Mouse (Mus musculus): ENCODE results near the gene Cux2. TPM values are rescaled to one million over a fixed set of nuclear protein-coding genes. Genes with fewer than 3 reads are reported as not detected.

Cux2 gene
- total and polyA plus RNA-seq, 3 experiments: 0.17 TPM; not detected in 2

DNA sequence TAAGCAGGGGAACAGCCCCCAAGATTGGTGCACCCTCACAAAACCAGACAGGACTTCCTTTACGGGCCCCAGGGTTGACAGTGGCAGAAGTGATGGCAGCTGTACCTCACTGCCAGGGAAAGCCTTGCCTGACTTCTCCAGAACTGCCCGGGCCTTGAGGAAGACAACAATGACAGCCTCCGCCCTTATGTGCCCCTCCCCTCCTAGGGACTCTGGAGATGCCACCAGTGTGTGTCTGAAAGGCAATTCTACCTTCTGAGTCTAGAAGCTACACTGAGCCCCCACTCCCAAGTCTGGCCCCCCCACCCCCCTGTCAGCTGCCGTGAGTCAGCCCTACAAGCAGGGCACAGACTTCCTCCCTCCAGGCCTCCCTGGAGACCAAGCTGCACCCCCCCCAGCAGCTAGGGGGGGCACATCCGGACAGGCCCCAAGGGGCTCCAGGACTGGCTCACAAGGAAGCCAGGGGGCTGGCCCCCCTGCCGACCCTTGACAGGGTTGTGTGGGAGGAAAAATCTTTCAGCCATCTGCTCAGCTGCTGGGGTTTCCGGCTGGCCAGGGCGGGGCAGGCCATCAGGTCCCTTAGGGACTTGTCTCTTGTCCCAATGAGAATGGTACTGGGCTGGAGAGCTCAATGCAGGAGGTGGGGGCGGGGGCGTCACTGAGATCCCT, 216.2 kb downstream of the Cux2 start (continued):
- TF ChIP-seq ZC3H11A (IDR thresholded peaks at IDR 0.05; ENCODE audit: low read depth, low read length) (no peak), UBTF (IDR thresholded peaks at IDR 0.05; ENCODE audit: low read depth, low read length) (peak; percentile 8; the same call in 1 of the 2 replicates), HCFC1 (IDR thresholded peaks at IDR 0.05; ENCODE audit: low read depth, low read length) (peak; percentile 50; the same call in 1 of the 2 replicates), SMC3 (IDR thresholded peaks at IDR 0.05; ENCODE audit: low read depth, low read length) (no peak), MAX (IDR thresholded peaks at IDR 0.05; ENCODE audit: low read length) (no peak), RCOR1 (conservative IDR thresholded peaks at IDR 0.05; ENCODE audit: low read depth, low read length) (peak; percentile 85), ZKSCAN1 (IDR thresholded peaks at IDR 0.05; ENCODE audit: borderline replicate concordance, low read depth, low read length) (no peak), SIN3A (IDR thresholded peaks at IDR 0.05; ENCODE audit: low read length) (peak; percentile 96), TBP (conservative IDR thresholded peaks at IDR 0.05; ENCODE audit: low read depth, low read length) (no peak), MXI1 (IDR thresholded peaks at IDR 0.05; ENCODE audit: low read depth, low read length) (0 out of 2 replicates have a peak, but pooled peaks have one; percentile 41), MAZ (IDR thresholded peaks at IDR 0.05; ENCODE audit: low read depth, low read length) (peak; percentile 100), BHLHE40 (IDR thresholded peaks at IDR 0.05; ENCODE audit: low read depth, low read length) (peak; percentile 89), ZMIZ1 (IDR thresholded peaks at IDR 0.05; ENCODE audit: low read depth, low read length) (no peak), MAFK (IDR thresholded peaks at IDR 0.05; ENCODE audit: insufficient replicate concordance, low read length) (peak; percentile 75), EP300 (IDR thresholded peaks at IDR 0.05; ENCODE audit: low read length) (peak; percentile 85), RAD21 (IDR thresholded peaks at IDR 0.05; ENCODE audit: low read depth, low read length) (no peak), GABPA (IDR thresholded peaks at IDR 0.05; ENCODE audit: insufficient replicate concordance, low read depth, low read length) (no peak), ELF1 (IDR thresholded peaks at IDR 0.05; ENCODE audit: low read depth, low read length) (peak; percentile 79), MYC (IDR thresholded peaks at IDR 0.05; ENCODE audit: low read depth, low read length) (no peak), ETS1 (conservative IDR thresholded peaks at IDR 0.05; ENCODE audit: low read depth, low read length) (peak; percentile 99), IRF4 (IDR thresholded peaks at IDR 0.05; ENCODE audit: low read depth, low read length) (peak; percentile 94)

DNA sequence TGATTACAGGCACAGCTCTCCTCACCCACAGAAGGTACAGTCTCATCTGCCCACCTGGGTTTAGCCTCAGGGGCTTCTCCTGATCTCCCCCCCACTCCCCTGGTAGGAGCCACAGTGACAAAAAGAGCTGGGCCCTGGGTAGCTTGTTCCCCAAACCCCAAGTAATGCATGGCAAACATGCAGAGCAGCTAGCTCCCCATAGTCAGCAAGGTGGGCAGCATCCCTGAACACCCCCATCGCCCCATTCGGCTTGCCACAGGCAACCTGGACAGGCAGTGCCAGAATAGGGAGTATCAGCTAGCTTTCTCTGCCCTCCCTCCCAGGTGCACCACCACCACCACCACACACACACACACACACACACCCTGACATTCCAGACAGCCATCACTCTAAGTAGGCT, 216.7 kb downstream of the Cux2 start:
- no peaks in the 10 kb centered on the region for H3K27me3 ChIP-seq (replicated peaks)
- H3K9ac ChIP-seq (ENCODE audit: insufficient read depth, low read depth): peak overlapping the region; percentile 39; the same call in 1 of the 2 replicates
- in situ Hi-C loops (cut with MboI; ENCODE audit: low pct_ligation_motif_present, low pct_unique_long_range_greater_than_20kb, low sequenced_read_pairs): no loop called here
- no peak for DNase-seq (ENCODE audit: extremely low read depth)
- H3K9me3 ChIP-seq (replicated peaks; ENCODE audit: low read length): peaks cover 2% of the 10 kb centered on the region
- dilution Hi-C loops (cut with MboI; ENCODE audit: extremely low pct_ligation_motif_present, extremely low pct_unique_long_range_greater_than_20kb, low sequenced_read_pairs): no loop called here
- peak overlapping the region; percentile 74 for H3K4me2 ChIP-seq (ENCODE audit: insufficient read depth, low read depth, poor library complexity, severe bottlenecking)
- H3K4me1 ChIP-seq (ENCODE audit: control insufficient read depth in 1 of 2, insufficient read depth in 2 of 2): peaks cover 25 to 34% of the 10 kb centered on the region in 2 experiments
- H3K36me3 ChIP-seq (replicated peaks in 1 of 2; ENCODE audit: control insufficient read depth in 1 of 2, insufficient read depth in 1 of 2, low read length in 1 of 2): peaks cover 41 to 45% of the 10 kb centered on the region in 2 experiments
- H3K79me2 ChIP-seq (replicated peaks; ENCODE audit: control insufficient read depth, extremely low read depth, insufficient read depth, poor library complexity, severe bottlenecking): peaks cover 75% of the 10 kb centered on the region
- H3K27ac ChIP-seq (ENCODE audit: insufficient read depth, low read depth): peak overlapping the region; percentile 84
- peak overlapping the region; percentile 32 to 86 (median 71) for H3K4me3 ChIP-seq (replicated peaks in 1 of 3; ENCODE audit: low read depth in 2 of 3, low read length in 2 of 3, poor library complexity in 1 of 3)
- TF ChIP-seq ZNF384 (IDR thresholded peaks at IDR 0.05; ENCODE audit: low read depth, low read length) (no peak), MYC (IDR thresholded peaks at IDR 0.05; ENCODE audit: low read depth, low read length) (no peak), CHD2 (IDR thresholded peaks at IDR 0.05; ENCODE audit: low read length) (no peak), TCF12 (IDR thresholded peaks at IDR 0.05; ENCODE audit: low read depth, low read length) (no peak), E2F4 (IDR thresholded peaks at IDR 0.05; ENCODE audit: insufficient replicate concordance, low read depth, low read length) (no peak)
